Mouse (Mus musculus): ENCODE data around the gene Olfr172.
A peak's percentile ranks its signal among the peaks of the same experiment; 100 is the strongest.

Gene Olfr172

GRCm38 (mm10) chr16:58763076-58763475, at the start of gene Olfr172:
Olfr172 (minus strand) TSS chr16:58763176.
- no peak for DNase-seq (ENCODE audit: low read depth, low spot score)

- DNase-seq (ENCODE audit: low read depth, low spot score) = no peak
Observed at GRCm38 (mm10) chr16:58800168-58800567, 37.2 kb upstream of the Olfr172 start, which contains the start of gene Olfr173. Olfr173 (minus strand) TSS chr16:58800268.

DNA sequence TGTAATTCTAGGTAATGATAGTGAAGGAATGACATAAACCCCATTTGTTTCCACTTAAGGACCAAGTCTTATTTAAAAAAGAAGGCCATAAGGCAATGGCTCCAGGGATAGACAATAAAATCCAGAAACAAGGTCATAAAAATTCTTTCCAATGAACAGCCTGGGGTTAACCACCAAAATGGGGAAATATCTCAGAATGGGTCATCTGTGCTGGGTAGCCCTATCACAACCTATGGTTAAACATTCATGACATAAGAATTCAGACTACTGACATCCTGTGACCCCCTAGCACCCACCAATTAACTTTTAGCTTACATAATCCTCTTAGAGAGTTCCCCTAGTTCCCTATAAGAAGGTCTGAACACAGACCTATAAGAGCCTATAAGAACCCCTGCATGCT, 6.8 kb downstream of the Olfr172 start:
- no peak for DNase-seq (ENCODE audit: low read depth, low spot score)

DNA sequence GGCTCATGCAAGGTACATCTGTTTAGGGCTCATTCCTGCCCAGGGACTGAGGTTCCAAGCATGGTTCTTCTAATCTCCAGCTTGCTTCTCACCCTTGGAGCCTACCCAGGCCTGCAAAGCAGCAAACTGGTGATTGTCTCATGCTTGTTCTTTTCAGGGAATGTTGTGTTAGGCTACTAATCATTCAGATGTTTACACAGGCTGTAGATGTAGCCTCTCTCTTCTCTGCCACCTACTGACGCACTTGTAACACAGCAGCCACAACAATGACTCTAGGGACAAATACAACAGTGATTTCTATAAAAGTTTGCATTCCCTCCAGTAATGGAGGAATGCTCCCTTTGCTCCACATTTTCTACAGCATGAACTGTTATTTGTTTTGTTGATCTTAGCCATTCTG, 11.7 kb downstream of the Olfr172 start:
- peak; percentile 59 for DNase-seq (ENCODE audit: low read depth, low spot score)

- no peak for DNase-seq (ENCODE audit: low read depth, low spot score)
Observed at GRCm38 (mm10) chr16:58746715-58747114, 16.3 kb downstream of the Olfr172 start.

DNA sequence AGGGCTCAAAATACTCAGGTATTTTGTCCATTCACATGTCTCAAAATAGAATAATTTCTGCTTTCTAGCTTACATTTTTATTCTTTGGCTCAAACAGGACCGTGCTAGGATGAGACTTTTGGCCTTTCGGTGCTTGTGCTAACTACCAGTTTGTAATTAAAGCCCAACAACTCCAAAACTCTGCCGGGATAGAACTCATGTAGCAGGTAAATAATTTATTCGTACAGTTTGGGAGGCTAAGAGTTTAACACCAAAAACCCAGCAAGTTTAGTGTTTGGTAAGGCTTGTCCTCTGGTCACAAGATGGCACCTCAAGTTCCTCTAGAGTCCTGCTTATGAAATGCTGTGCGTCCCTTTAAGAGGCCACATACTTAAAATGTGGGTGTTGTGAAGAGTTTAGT, 22.2 kb downstream of the Olfr172 start:
- DNase-seq (ENCODE audit: low read depth, low spot score) = no peak

GRCm38 (mm10) chr16:58738800-58739199, 24.2 kb downstream of the Olfr172 start:
- DNase-seq (ENCODE audit: low read depth, low spot score) = no peak

DNA sequence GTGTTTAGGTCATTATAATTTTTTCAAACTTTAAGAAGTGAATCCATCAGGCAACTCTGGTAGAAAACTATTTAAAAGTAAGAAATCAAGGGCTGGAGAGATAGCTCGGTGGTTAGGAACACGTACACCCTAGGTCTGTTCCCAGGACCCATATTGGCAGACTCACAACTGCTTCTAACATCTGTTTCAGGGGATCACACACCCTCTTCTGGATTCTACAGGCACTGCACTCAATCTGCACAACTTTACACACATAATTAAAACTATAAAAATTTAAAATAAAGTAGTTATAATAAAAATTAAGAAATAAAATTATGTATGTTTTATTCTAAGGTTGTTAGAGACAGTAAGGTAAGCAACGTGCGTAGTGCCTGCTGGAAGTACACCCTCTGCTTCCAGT, 24.8 kb downstream of the Olfr172 start:
- peak; percentile 40 for DNase-seq (ENCODE audit: low read depth, low spot score)

GRCm38 (mm10) chr16:58728176-58728671, 34.8 kb downstream of the Olfr172 start:
- peak; percentile 75 for DNase-seq (ENCODE audit: low read depth, low spot score)

- peak; percentile 98 for DNase-seq (ENCODE audit: low read depth, low spot score)
Observed at GRCm38 (mm10) chr16:58727477-58728131, 35.4 kb downstream of the Olfr172 start, which contains the start of gene Cldnd1. Cldnd1 (plus strand) TSS chr16:58727910.

- DNase-seq (ENCODE audit: low read depth, low spot score) = no peak
Observed at GRCm38 (mm10) chr16:58726680-58727476, 36.1 kb downstream of the Olfr172 start.

DNA sequence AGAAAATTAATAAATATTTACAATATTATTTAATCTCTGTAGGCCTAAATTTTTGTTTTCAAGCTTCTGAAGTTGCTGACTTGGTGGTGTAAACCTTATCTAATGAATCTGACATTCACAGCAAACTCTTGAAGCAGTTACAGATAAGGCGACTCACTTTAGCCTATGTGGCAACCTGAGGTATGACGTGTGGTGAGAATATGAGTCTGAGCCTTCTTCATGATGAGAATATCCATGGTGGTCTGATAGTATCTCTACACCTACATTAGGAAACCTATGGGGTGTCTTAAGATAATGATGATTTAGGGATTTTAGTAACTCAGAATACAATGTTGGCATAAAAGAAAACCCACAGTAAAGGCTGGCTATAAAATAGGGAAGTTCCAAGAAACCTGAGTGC, 40.7 kb downstream of the Olfr172 start:
- DNase-seq (ENCODE audit: low read depth, low spot score) = no peak

- DNase-seq (ENCODE audit: low read depth, low spot score) = no peak
Observed at GRCm38 (mm10) chr16:58718666-58719120, 44.3 kb downstream of the Olfr172 start, which contains the start of gene Gpr15. Gpr15 (minus strand) TSS chr16:58719070.

DNA sequence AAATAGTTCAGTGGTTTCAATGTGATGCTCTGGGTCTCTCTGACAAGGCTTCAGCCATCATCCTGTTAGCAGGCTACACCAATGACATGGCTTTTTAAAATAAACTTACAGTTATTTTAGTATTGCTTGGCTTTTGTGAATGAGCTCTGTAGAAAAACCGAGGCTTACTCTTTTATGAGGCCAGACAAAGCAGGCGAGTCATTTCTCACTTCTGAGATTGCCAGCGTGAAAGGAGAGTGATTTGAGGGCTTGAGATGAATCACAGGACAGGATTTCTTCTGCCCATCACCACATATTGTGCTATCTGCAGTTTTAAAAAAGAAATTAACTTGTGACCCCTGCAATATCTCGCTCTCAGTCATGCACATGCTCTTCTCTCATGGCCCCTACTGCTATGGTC, 48.0 kb downstream of the Olfr172 start:
- peak; percentile 37 for DNase-seq (ENCODE audit: low read depth, low spot score)

DNA sequence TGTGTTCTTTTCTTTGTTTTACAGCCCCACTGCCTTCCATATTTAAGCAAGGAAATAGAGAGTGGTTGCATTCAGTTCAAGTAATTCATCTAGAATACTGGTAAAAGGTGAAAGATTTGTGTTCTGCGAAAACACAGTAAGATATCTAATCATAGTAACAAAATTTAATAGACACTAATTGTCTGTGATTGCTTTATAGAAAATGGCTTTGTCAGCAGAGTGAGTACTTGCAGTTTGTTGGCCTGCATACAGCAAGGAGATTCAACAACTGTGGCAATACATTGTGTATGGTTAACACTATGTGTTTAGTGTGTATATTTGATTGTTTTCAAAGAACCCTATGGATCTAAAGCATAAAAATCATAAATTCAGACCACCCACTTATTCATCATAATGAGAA, 49.8 kb downstream of the Olfr172 start:
- DNase-seq (ENCODE audit: low read depth, low spot score) = no peak

DNA sequence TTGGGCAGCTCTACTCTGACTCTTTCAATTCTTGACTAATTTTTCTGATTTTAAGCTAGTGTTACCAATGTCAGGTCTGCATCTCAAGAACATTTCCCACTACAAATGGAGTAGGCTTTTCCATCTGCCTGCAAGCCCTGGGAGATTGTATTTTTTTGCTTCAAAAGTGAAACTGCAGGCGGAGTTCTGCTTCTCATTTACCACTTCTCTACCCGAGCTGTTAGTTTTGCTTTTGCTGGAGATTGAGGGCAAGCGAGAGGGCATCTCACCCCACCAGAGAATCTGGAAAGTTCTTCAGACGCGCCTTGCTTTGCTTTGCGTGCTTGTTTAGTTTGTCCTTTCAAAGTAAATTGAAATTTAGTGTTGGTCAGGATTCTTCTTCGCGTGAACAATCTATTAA, 50.8 kb downstream of the Olfr172 start:
- DNase-seq (ENCODE audit: low read depth, low spot score) = no peak

Measured in 3T3-L1 (cell line).